Mouse (Mus musculus): ENCODE measurements around the gene Gm49027.
"Not testable (repeated sequence)": the region's sequence is repeated elsewhere in the genome, so short reads cannot be mapped to it uniquely, and the experiment has no call there.

The Gm49027 gene

GRCm38 (mm10) chr5:123525281-123525680 lies at the start of gene Gm49027:
Gene Gm49027 (minus strand): TSS chr5:123525488.
- DNase-seq: no peak

DNA sequence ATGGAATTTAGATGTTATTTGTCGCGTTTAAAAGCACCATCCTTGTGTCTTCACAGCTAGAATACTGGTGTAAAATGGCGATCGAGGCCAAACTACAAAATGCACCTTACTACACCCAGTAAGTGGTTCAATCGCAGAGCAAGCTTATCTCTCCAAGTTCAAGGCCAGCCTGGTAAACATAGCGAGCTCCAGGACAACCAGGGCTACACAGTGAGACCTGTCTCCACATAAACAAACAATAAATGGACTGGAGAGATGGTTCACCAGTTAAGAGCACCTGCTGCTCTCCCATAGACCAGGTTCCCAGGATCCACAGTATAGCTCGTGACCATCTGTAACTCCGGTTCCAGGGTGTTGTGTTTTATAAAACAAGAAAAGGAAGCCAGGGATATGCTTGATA lies 48.1 kb upstream of the Gm49027 start:
- no peak for DNase-seq

DNA sequence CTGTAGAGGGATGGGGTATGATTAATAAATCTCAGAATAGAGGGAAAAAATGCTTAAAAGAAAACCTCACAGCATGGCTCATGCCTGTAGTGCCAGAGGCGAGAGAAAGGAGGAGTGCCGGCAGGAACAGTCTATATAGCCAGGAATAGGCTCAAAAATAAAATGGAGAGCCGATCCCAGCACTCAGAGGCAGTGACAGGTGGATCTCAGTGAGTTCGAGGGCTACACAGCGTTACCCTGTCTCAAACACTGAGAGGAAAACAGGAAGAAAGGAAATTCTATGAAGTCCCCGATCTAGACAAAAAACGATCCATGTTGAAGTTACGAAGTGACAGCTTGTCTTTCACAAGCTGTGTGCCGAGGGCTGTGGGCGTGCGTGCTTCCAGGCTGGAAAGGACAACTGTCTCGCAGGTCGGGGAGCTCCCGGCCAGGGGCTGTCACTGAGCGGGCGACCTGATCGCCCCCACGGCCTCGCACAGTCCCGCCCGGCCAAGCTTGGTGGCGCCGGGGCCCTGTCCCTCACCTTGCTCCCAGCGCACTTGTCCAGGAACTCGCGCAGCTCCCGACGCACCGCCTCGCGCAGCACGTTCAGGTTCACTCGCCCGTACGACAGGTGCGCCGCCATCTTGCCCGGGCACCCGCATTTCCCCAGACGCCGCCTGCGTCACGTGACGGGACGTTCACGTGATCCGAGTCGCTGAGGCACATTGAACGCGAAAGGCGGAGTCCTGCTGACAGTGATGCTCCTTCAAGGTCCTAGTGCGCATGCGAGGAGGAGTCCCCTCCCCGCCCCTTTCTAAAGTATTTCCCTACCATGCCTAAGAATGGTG lies 47.3 kb upstream of the Gm49027 start, which contains the start of gene Vps33a:
Gene Vps33a (minus strand): TSS at position 682 of the 830 bp plus-strand sequence.
- DNase-seq: peak; percentile 99

- DNase-seq: no peak
These were observed 35.8 kb upstream of the Gm49027 start for GRCm38 (mm10) chr5:123561128-123561527.

DNA sequence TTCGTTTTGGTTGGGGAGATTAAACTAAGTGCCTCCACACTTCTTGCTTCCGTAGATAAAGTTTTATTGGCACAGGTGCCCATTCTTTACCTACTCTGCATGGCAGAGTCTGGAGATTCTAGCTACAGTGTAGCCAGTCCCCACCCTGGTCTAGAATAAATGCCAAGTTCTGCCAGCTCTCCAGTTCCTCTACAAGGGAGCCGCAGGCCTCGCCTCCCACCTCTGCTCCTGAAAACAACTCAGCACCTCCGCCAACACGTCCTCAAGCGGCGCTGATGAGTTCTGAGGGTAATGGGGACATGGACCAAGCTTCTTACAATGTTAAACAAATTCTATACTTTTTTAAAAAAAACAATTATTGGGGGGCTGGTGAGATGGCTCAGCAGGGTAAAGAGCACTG lies 34.3 kb upstream of the Gm49027 start:
- no peak for DNase-seq

DNA sequence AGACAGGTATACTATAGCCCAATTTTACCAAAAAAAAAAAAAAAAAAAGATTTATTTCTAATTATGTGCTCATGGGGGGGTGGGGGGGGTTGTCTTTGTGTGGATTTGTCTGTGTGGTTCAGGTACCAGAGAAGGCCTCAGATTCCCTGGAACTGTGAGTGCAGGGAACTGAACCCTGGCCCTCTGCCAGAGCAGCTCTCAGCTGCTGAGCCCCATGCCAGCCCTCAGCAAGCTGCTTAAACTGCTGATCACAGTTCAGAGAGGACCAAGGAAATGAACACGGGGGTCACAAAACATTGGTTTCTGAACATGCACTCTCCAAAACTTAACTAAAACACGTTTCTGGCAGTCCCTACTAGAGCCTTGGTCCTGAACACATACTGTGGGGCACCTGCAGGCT lies 31.2 kb upstream of the Gm49027 start:
- DNase-seq: peak; percentile 63

DNA sequence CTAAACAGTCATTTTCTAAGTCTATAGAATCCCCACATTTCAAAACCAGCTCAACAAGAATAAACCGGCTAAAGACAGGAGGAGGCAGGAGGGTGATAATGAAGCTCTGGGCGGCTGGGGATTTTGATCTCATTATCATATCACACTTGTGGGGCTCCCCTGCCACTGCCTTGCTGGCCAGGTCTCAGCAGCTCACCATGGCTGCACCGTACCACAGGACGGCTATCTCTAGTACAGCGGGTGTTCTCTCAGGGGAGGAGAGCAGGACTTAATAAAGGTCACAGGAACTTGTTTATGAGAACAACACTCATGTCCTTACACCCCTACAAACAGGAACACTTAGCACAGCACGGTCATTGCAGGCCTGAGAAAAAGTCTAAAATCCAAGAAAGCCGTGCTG lies 30.4 kb upstream of the Gm49027 start:
- no peak for DNase-seq

GRCm38 (mm10) chr5:123533801-123534200 lies 8.5 kb upstream of the Gm49027 start:
- no peak for DNase-seq

- DNase-seq: no peak
These were observed 4.8 kb upstream of the Gm49027 start for GRCm38 (mm10) chr5:123530056-123530455.

DNA sequence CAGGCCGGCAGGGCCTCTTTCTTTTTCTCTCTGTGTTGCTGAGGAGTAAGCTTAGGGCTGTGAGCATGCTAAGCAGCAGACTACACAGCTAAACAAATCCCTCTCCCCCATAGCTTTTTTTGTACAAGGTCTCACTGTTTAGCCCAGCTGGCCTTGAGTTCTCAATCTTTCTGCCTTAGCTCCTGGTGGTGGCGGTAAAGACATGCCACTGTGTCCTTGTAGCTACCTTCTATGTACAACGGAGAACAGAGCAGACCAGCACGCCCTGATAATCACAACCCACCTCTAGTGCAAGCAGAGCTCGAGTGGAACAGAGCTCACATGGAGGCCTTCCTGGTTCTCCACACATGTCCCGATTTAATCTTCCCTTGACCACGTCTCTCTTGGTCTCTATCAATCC lies 3.4 kb upstream of the Gm49027 start:
- no peak for DNase-seq

DNA sequence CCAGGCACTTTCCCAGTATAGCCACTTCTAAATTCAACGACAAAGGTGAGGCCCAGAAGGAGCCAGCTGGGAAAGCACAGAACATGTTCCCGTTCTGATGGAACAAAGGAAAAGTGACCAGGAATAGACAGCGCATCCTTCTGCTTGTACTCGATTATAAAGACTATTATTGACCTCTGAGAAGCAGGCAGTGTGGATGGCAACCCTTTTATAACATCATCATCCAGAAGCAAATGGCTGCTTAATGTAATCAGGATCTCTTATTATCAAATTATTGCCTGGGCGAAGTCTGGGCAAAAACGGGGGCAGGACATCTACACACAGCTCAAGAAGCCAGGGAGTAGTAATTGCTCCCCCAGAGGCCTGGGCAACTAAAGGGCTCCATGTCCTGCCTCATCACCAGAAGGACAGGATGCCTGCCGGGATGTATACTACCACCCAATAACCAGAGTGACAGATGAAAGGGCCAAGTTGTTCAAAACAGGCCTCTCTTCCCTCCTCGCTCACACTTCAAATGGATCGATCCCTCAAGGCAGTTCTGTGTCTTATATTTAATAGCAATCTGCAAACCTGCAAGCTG lies 718 bp upstream of the Gm49027 start:
- no peak for DNase-seq

- DNase-seq: no peak
These were observed 916 bp downstream of the Gm49027 start for GRCm38 (mm10) chr5:123524393-123524750.

GRCm38 (mm10) chr5:123523692-123524392 lies 1.4 kb downstream of the Gm49027 start, which contains the start of gene Diablo:
Gene Diablo (minus strand): TSS chr5:123524176.
- peak; percentile 99 for DNase-seq

- no peak for DNase-seq
These were observed 3.1 kb downstream of the Gm49027 start for GRCm38 (mm10) chr5:123522166-123522565.

DNA sequence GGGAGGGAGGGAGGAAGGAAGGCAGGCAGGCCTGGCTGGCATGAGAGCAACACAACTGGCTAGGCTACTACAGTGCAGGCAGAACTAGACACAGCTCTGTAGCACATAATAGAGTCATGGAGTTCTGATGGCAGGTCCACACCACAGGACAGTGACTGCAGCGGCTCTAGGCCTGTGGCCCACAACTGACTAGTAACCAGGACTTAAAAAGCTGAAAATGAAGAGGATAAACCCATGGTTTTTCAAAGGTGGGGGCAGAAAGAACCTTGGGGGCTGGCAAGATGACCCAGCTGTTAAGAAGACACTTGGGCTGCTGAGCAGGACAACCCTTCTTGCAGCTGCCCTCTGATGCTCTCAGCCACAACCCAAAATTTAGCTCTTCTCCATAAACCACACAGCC lies 3.7 kb downstream of the Gm49027 start:
- no peak for DNase-seq

DNA sequence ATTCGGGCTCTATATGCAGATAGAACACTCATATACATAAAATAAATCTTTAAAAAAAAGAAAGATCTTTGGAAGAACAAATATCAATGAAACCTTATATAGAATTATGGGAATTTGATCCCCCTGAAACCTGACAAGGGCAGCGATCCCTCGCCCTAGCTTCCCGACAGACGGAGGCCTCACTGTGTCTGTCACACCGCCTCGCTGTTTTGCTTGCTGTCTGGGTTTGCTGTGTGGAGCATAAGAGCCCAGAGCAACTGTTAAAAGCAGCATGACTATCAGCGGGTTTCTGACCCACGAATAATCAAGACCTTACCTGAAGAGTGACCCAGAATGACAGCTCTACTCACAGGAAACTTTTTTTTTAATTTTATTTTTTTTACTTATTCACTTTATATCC lies 4.6 kb downstream of the Gm49027 start:
- no peak for DNase-seq

- DNase-seq: no peak
These were observed 10.4 kb downstream of the Gm49027 start for GRCm38 (mm10) chr5:123514871-123515270.

GRCm38 (mm10) chr5:123512102-123512501 lies 13.2 kb downstream of the Gm49027 start:
- DNase-seq: no peak

DNA sequence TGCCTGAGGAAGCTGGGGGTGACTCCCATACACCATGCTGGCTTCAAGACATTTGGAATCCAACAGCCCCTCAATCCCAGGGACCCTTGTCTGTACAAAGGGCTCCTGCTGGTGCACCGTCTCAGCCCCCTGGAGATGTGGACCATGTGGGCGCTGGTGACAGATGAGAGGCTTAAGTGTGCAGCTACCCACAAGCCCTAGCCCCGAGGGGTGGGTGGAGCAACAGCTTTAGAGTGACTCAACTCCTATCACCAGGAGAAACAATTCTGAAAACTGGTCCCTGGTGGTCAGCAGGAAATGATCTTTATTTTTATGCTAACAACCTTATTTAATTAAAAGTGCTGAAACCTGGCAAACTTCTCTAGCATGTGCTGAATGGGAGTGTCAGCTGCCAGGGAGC lies 13.9 kb downstream of the Gm49027 start:
- DNase-seq: not testable (repeated sequence)

DNA sequence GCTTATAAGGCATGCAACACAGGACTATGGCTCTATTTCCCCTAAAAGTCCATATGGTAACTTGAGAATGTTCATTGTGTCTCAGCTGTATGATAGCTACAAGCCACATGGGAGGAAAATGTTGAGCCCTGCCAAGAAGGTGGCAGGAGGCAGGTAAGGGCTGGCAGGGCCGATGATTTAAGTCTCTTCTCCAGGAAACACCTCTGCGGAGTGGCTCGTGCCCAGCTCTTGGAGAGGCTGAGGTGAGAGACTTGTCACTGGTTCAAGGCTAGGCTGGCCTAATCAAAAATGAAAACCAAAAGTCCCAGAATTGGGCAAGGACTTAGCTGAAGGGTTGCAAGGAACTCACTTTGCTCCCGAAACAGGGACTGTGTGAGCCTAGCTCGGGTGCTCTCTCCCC lies 15.1 kb downstream of the Gm49027 start, which contains the start of gene B3gnt4:
Gene B3gnt4 (plus strand): TSS at position 301 of the 400 bp plus-strand sequence.
- no peak for DNase-seq

DNA sequence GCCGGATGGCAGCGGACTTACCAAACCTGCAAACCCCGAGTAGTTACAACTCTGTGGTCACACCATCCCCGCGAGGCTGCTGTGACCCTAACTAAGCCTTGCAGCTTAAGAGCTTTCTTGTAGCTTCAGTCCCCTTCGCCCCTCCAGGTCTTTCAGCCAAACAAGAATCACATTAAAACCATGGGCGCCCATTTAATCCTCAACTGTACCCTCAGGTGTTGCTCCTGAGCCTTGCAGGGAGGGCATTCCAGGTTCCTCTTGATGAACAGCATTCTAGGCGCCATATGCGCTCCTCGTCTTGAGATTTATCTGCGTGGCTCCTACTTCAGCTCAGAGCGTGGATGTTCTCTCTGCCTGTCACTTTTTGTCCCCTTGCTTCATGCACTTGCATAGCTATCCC lies 16.4 kb downstream of the Gm49027 start:
- DNase-seq: no peak

- peak; percentile 81 for DNase-seq
These were observed 17.2 kb downstream of the Gm49027 start for GRCm38 (mm10) chr5:123507936-123508723.

- no peak for DNase-seq
These were observed 23.3 kb downstream of the Gm49027 start for GRCm38 (mm10) chr5:123501973-123502372.

All from right cerebral cortex, postnatal 14 days (tissue).